Mouse (Mus musculus): ENCODE measurements at regions not wholly inside any gene's neighbourhood (a gene's known extent, or its start where the extent isn't known, plus 50 kb on each side); places are given as distances from the start of the nearest gene placed in this dataset.

DNA sequence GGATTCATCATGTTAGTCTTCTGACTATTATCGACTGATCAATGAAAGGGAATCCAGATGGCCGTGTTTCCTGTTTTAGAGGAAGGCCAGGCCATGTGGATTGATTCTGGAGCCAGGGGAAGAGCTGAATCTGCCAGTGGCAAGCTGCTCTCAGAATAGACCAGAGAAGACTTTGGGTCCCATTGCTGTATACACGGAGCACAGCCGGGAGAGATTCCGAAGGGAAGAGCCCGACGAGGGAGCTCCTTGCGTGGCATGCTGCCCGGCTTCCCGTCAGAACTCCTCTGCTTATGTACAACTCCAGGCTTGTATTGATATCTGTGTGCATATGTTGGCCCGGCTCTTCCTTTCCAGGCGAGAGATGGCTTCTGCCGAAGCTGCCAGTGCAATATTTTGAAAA lies 252.2 kb upstream of the Trib2 start:
- H3K9ac ChIP-seq (ENCODE audit: low read depth, low read length): no peak overlapping the region
- H3K9me3 ChIP-seq (ENCODE audit: control insufficient read depth, low read length): no peaks in the 10 kb centered on the region
- ATAC-seq (ENCODE audit: low read depth) (no peak), DNase-seq (ENCODE audit: low spot score) (no peak)
- no peak overlapping the region for H3K4me2 ChIP-seq (ENCODE audit: low read depth, low read length)
- no peaks in the 10 kb centered on the region for H3K27me3 ChIP-seq (replicated peaks; ENCODE audit: control insufficient read depth, insufficient read depth, low read length)
- H3K4me3 ChIP-seq (ENCODE audit: low read depth, low read length): no peak overlapping the region
- H3K4me1 ChIP-seq (ENCODE audit: control insufficient read depth, insufficient read depth, low read length): no peaks in the 10 kb centered on the region
- no peaks in the 10 kb centered on the region for H3K36me3 ChIP-seq (ENCODE audit: control insufficient read depth, insufficient read depth, low read length)
- 83% methylated on average over 13 of the region's 13 CpGs for WGBS
- no peak overlapping the region for H3K27ac ChIP-seq (replicated peaks; ENCODE audit: low read depth, low read length)

DNA sequence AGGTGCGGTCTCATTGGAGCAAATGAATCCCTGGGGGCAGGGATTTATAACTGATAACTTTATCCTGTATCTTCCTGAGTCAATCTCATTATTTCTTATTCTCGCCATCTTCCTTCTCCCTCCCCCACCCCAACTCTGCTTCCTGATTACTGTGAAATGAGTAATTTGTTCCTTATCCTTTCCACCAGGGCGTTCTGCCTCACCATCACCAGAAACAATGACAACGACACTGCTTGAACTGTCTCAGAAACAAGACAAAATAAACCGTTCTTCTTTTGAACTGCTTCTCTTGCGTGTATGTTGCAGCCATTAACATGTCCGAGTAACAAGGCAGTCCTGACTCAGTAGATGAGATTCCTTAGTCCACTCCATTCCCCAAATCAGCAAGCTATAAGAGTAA lies 246.0 kb upstream of the Trib2 start:
- 87% methylated on average over 7 of the region's 7 CpGs for WGBS
- ATAC-seq (ENCODE audit: low read depth) (no peak), DNase-seq (ENCODE audit: low spot score) (no peak)
- H3K36me3 ChIP-seq (ENCODE audit: control insufficient read depth, insufficient read depth, low read length): no peaks in the 10 kb centered on the region
- H3K9me3 ChIP-seq (ENCODE audit: control insufficient read depth, low read length): no peaks in the 10 kb centered on the region
- no peak overlapping the region for H3K4me3 ChIP-seq (ENCODE audit: low read depth, low read length)
- no peaks in the 10 kb centered on the region for H3K4me1 ChIP-seq (ENCODE audit: control insufficient read depth, insufficient read depth, low read length)
- no peak overlapping the region for H3K9ac ChIP-seq (ENCODE audit: low read depth, low read length)
- H3K27ac ChIP-seq (replicated peaks; ENCODE audit: low read depth, low read length): no peak overlapping the region
- H3K4me2 ChIP-seq (ENCODE audit: low read depth, low read length): no peak overlapping the region
- H3K27me3 ChIP-seq (replicated peaks; ENCODE audit: control insufficient read depth, insufficient read depth, low read length): no peaks in the 10 kb centered on the region

DNA sequence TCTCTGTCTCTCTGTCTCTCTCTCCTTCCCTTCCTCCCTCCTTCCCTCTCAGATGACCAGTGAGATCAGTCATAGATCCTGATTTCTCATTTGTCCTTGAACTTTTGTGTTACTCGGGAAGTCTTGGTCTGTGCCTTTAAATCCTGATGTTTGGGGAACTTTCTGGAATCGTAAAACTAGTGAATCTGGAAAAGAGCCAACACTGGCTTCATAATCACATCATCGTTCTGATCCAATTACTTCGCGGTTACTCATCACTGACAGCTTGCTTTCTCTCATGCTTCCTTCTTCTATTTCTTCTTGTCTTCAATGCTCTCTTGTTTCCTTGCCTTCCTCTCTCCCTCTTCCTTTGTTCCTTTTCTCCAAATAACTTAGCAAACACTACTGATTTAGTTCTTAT lies 243.7 kb upstream of the Trib2 start:
- ATAC-seq (ENCODE audit: low read depth) (no peak), DNase-seq (ENCODE audit: low spot score) (peak; percentile 56)
- 49% methylated on average over 5 of the region's 5 CpGs for WGBS

DNA sequence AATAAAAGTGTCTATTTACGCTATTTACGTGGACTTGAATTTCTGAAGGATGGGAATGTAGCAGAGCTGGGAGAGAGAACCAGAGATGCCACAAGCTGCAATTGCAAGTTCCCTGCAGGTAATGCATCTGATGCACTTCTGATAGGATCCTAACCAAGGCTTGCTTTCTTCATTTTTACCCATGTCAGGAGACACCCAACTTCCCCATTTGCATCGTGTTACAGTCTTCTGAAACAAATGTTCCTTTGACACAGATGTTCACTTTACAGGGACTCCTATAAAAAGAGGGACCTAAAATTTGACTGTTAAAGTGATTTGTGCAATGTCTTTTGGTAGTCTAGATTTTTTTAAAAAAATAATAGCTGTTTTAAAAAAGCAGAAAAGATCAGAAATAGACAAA lies 241.5 kb upstream of the Trib2 start:
- no peaks in the 10 kb centered on the region for H3K36me3 ChIP-seq (ENCODE audit: control insufficient read depth, insufficient read depth, low read length)
- WGBS: 78% methylated on average over 3 of the region's 3 CpGs
- H3K4me2 ChIP-seq (ENCODE audit: low read depth, low read length): no peak overlapping the region
- H3K4me1 ChIP-seq (ENCODE audit: control insufficient read depth, insufficient read depth, low read length): no peaks in the 10 kb centered on the region
- no peaks in the 10 kb centered on the region for H3K9me3 ChIP-seq (ENCODE audit: control insufficient read depth, low read length)
- ATAC-seq (ENCODE audit: low read depth) (no peak), DNase-seq (ENCODE audit: low spot score) (no peak)
- no peak overlapping the region for H3K27ac ChIP-seq (replicated peaks; ENCODE audit: low read depth, low read length)
- no peaks in the 10 kb centered on the region for H3K27me3 ChIP-seq (replicated peaks; ENCODE audit: control insufficient read depth, insufficient read depth, low read length)
- no peak overlapping the region for H3K4me3 ChIP-seq (ENCODE audit: low read depth, low read length)
- no peak overlapping the region for H3K9ac ChIP-seq (ENCODE audit: low read depth, low read length)

More for the DNA sequence above, 243.7 kb upstream of the Trib2 start:
- Histone ChIP-seq H3K4me2 (ENCODE audit: low read depth, low read length) (no peak overlapping the region), H3K27ac (replicated peaks; ENCODE audit: low read depth, low read length) (no peak overlapping the region), H3K9me3 (ENCODE audit: control insufficient read depth, low read length) (no peaks in the 10 kb centered on the region), H3K36me3 (ENCODE audit: control insufficient read depth, insufficient read depth, low read length) (no peaks in the 10 kb centered on the region), H3K4me1 (ENCODE audit: control insufficient read depth, insufficient read depth, low read length) (no peaks in the 10 kb centered on the region), H3K27me3 (replicated peaks; ENCODE audit: control insufficient read depth, insufficient read depth, low read length) (no peaks in the 10 kb centered on the region), H3K4me3 (ENCODE audit: low read depth, low read length) (no peak overlapping the region), H3K9ac (ENCODE audit: low read depth, low read length) (no peak overlapping the region)

DNA sequence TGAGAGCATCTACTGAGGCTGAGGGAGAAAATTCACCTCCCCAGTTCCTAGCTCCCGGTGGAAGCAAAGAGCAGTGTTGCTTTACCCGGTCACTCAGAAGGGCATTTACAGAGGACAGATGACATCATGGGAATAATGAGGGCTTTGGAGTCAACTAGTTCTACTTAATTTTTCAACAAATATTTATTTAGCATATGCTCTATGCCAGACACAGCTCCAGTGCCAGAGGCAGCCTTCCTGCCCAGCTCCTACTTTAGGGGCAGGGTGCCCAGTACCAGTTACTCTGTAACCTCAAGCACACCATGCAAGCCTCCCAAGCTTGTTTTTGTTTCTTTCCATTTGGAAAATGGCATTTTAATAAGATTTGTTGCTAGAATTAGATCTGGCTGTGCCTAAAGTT lies 240.1 kb upstream of the Trib2 start:
- Histone ChIP-seq H3K27ac (replicated peaks; ENCODE audit: low read depth, low read length) (no peak overlapping the region), H3K9me3 (ENCODE audit: control insufficient read depth, low read length) (no peaks in the 10 kb centered on the region), H3K36me3 (ENCODE audit: control insufficient read depth, insufficient read depth, low read length) (no peaks in the 10 kb centered on the region), H3K4me2 (ENCODE audit: low read depth, low read length) (no peak overlapping the region), H3K4me1 (ENCODE audit: control insufficient read depth, insufficient read depth, low read length) (peaks cover 7% of the 10 kb centered on the region; the same call in 1 of the 2 replicates), H3K27me3 (replicated peaks; ENCODE audit: control insufficient read depth, insufficient read depth, low read length) (no peaks in the 10 kb centered on the region), H3K4me3 (ENCODE audit: low read depth, low read length) (no peak overlapping the region), H3K9ac (ENCODE audit: low read depth, low read length) (no peak overlapping the region)
- ATAC-seq (ENCODE audit: low read depth) (no peak), DNase-seq (ENCODE audit: low spot score) (no peak)
- WGBS: 65% methylated on average over 2 of the region's 2 CpGs

DNA sequence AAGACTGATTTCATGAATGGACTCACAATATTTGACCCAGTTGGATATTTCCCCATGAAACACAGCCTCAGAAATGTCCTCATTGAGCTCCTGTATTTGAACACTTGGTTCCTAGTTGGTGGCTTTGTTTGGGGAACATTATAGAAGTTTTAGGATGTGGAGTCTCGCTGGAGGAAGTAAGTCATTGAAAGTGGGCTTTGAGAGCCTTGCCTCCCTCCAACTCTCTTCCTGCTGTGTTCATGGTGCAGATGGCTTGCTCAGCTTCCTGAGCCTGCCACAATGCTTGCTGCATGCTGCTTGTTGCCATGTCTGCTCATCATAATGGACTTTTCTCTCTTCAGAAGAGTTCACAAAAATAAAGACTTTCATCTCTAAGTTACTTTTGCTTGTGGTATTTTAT lies 239.5 kb upstream of the Trib2 start:
- H3K4me2 ChIP-seq (ENCODE audit: low read depth, low read length): no peak overlapping the region
- DNase-seq (ENCODE audit: low spot score) (no peak), ATAC-seq (ENCODE audit: low read depth) (no peak)
- no peak overlapping the region for H3K27ac ChIP-seq (replicated peaks; ENCODE audit: low read depth, low read length)
- H3K36me3 ChIP-seq (ENCODE audit: control insufficient read depth, insufficient read depth, low read length): no peaks in the 10 kb centered on the region
- WGBS: 64% methylated on average over 1 of the region's 1 CpGs
- no peaks in the 10 kb centered on the region for H3K27me3 ChIP-seq (replicated peaks; ENCODE audit: control insufficient read depth, insufficient read depth, low read length)
- no peak overlapping the region for H3K9ac ChIP-seq (ENCODE audit: low read depth, low read length)
- H3K4me3 ChIP-seq (ENCODE audit: low read depth, low read length): no peak overlapping the region
- no peaks in the 10 kb centered on the region for H3K9me3 ChIP-seq (ENCODE audit: control insufficient read depth, low read length)
- H3K4me1 ChIP-seq (ENCODE audit: control insufficient read depth, insufficient read depth, low read length): peaks cover 7% of the 10 kb centered on the region; the same call in 1 of the 2 replicates

DNA sequence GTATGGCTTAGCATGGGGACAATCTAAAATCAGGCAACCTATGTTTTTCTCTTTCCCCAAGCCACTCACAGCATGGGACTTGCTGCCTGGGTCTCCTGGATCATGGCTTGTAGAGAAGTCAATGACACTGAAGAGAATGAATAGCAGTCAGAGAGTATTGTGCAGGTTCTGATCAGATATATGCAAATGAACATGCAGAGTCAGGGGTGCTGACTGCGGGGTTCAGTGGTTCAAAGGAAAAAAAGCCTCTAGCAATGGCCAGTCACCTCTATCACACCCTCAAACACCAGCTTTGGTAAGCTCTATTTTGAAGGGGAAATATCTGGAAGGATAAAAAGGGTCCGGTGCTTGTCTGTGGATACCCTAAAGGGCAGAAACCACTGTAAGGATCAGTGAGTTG lies 237.9 kb upstream of the Trib2 start:
- no peak for DNase-seq (ENCODE audit: low spot score)
- H3K9ac ChIP-seq (ENCODE audit: low read depth, low read length): no peak overlapping the region
- H3K9me3 ChIP-seq (ENCODE audit: control insufficient read depth, low read length): no peaks in the 10 kb centered on the region
- peaks cover 7% of the 10 kb centered on the region; the same call in 1 of the 2 replicates for H3K4me1 ChIP-seq (ENCODE audit: control insufficient read depth, insufficient read depth, low read length)
- no peak overlapping the region for H3K4me3 ChIP-seq (ENCODE audit: low read depth, low read length)
- no peak for ATAC-seq (ENCODE audit: low read depth)
- H3K27me3 ChIP-seq (replicated peaks; ENCODE audit: control insufficient read depth, insufficient read depth, low read length): no peaks in the 10 kb centered on the region
- H3K36me3 ChIP-seq (ENCODE audit: control insufficient read depth, insufficient read depth, low read length): no peaks in the 10 kb centered on the region
- 84% methylated on average over 2 of the region's 2 CpGs for WGBS
- H3K4me2 ChIP-seq (ENCODE audit: low read depth, low read length): no peak overlapping the region
- no peak overlapping the region for H3K27ac ChIP-seq (replicated peaks; ENCODE audit: low read depth, low read length)

DNA sequence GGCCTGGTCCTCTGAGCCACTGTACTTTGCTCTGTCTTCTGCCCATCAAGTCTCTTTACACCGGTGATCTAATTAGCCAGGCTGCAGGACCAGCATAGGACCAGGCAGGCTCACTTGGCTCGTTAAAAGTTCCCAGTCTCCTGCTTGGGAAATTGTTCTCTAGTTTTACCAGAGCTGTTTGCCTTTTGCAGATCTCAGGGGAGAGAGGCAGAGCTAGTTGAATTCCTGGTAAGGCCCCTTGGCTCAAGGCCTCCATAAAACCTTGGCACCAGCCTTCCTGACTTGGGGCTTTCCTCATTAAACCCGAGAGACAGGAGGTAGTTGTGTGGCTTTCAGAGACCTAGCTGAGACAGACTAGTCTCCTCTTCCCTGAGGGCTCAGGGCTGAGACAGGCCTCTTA lies 237.0 kb upstream of the Trib2 start:
- WGBS: 37% methylated on average over 3 of the region's 3 CpGs
- no peaks in the 10 kb centered on the region for H3K9me3 ChIP-seq (ENCODE audit: control insufficient read depth, low read length)
- H3K4me1 ChIP-seq (ENCODE audit: control insufficient read depth, insufficient read depth, low read length): peaks cover 7% of the 10 kb centered on the region; the same call in 1 of the 2 replicates
- no peak overlapping the region for H3K27ac ChIP-seq (replicated peaks; ENCODE audit: low read depth, low read length)
- no peak for ATAC-seq (ENCODE audit: low read depth)
- no peak overlapping the region for H3K4me2 ChIP-seq (ENCODE audit: low read depth, low read length)
- H3K4me3 ChIP-seq (ENCODE audit: low read depth, low read length): no peak overlapping the region
- DNase-seq (ENCODE audit: low spot score): no peak
- no peaks in the 10 kb centered on the region for H3K36me3 ChIP-seq (ENCODE audit: control insufficient read depth, insufficient read depth, low read length)
- H3K27me3 ChIP-seq (replicated peaks; ENCODE audit: control insufficient read depth, insufficient read depth, low read length): no peaks in the 10 kb centered on the region
- H3K9ac ChIP-seq (ENCODE audit: low read depth, low read length): no peak overlapping the region

DNA sequence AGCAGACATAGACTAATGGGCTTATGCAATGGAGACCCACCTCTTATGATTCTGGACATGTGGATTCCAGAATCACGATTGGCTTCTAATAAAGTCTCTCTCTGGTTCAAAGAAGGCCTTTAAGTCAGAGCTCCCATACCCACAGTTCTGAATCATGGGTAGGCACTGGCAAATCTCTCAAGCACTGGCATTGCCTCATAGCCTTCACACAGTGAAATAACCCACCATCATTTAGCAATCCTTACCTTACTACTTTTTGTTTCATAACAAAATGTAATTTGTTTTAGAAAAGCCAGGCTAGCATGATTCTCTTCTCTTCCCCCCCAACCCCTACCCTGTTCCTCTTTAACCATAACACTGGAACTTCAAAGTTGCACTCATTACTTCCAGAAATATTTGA lies 236.3 kb upstream of the Trib2 start:
- Histone ChIP-seq H3K4me1 (ENCODE audit: control insufficient read depth, insufficient read depth, low read length) (peaks cover 7% of the 10 kb centered on the region; the same call in 1 of the 2 replicates), H3K27ac (replicated peaks; ENCODE audit: low read depth, low read length) (no peak overlapping the region), H3K9me3 (ENCODE audit: control insufficient read depth, low read length) (no peaks in the 10 kb centered on the region), H3K36me3 (ENCODE audit: control insufficient read depth, insufficient read depth, low read length) (no peaks in the 10 kb centered on the region), H3K4me3 (ENCODE audit: low read depth, low read length) (no peak overlapping the region), H3K27me3 (replicated peaks; ENCODE audit: control insufficient read depth, insufficient read depth, low read length) (no peaks in the 10 kb centered on the region), H3K9ac (ENCODE audit: low read depth, low read length) (no peak overlapping the region), H3K4me2 (ENCODE audit: low read depth, low read length) (no peak overlapping the region)
- WGBS: 64% methylated on average over 1 of the region's 1 CpGs
- ATAC-seq (ENCODE audit: low read depth) (no peak), DNase-seq (ENCODE audit: low spot score) (no peak)

Measured in embryonic facial prominence, embryonic 14.5 days (tissue).